Mouse (Mus musculus) heart, embryonic 11.5 days (tissue): ENCODE results near the gene Rassf1. TPM values are rescaled to one million over a fixed set of nuclear protein-coding genes. Genes with fewer than 3 reads are reported as not detected.
"Not testable (repeated sequence)": the region's sequence is repeated elsewhere in the genome, so short reads cannot be mapped to it uniquely, and the experiment has no call there.

Experiments
- ATAC-seq: fragments of 200-750 bp; cut with Nextera tagmentation; replicated peaks from 2 replicates; pipeline ENCODE4 v1.8.0; 2017; ENCODE audit warnings: moderate library complexity; ENCODE audit not compliant: insufficient number of reproducible peaks, low FRiP score, low TSS enrichment
- H3K27ac ChIP-seq: fragments of 300-500 bp; sonication (generic); 2 replicates; pipeline ENCODE4 v1.5.1; 2014; ENCODE audit warnings: mild to moderate bottlenecking, low read depth, low read length
- H3K27me3 ChIP-seq: fragments of 300-500 bp; sonication (generic); 2 replicates; pipeline ENCODE4 v1.6.1; 2014; ENCODE audit warnings: mild to moderate bottlenecking, low read length, mixed read lengths; ENCODE audit not compliant: control insufficient read depth, insufficient read depth
- H3K36me3 ChIP-seq: fragments of 300-500 bp; sonication (generic); 2 replicates; pipeline ENCODE4 v1.6.1; 2014; ENCODE audit warnings: mild to moderate bottlenecking, low read length, moderate library complexity, mixed read lengths; ENCODE audit not compliant: control insufficient read depth, insufficient read depth
- H3K4me1 ChIP-seq: fragments of 300-500 bp; sonication (generic); 2 replicates; pipeline ENCODE4 v1.6.1; 2014; ENCODE audit warnings: low read length; ENCODE audit not compliant: control insufficient read depth, insufficient read depth
- H3K4me2 ChIP-seq: fragments of 300-500 bp; sonication (generic); 2 replicates; pipeline ENCODE4 v1.6.1; 2014; ENCODE audit warnings: mild to moderate bottlenecking, moderate library complexity
- H3K4me3 ChIP-seq: fragments of 300-500 bp; sonication (generic); 2 replicates; pipeline ENCODE4 v1.5.1; 2014; ENCODE audit warnings: low read depth, low read length
- H3K9ac ChIP-seq: fragments of 300-500 bp; sonication (generic); 2 replicates; pipeline ENCODE4 v1.6.1; 2014; ENCODE audit warnings: mild to moderate bottlenecking, low read depth, low read length, moderate library complexity
- H3K9me3 ChIP-seq: fragments of 300-500 bp; sonication (generic); replicated peaks from 2 replicates; pipeline ENCODE4 v1.6.1; 2016; ENCODE audit warnings: low read length; ENCODE audit not compliant: control insufficient read depth
- WGBS: fragments of 180-500 bp; shearing (Covaris S2); extraction: QIAGEN DNeasy Blood & Tissue Kit; methylation state at CpG from one replicate; pipeline ENCODE4 v1.1.7; 2014; ENCODE audit not compliant: insufficient replicate concordance; 5-methylcytosine and 5-hydroxymethylcytosine counted together
- polyA plus RNA-seq: library from polyadenylated mRNA; unstranded; fragments of >200 nt; fragmentation: Nextera tagmentation; extraction: Ambion mirVana; gene quantifications from 2 replicates; pipeline ENCODE4 v1.2.1, GENCODE M21; 2014

Gene Rassf1
- polyA plus RNA-seq, 1 experiment from 2014 or later, result 38.9 TPM

GRCm38 (mm10) chr9:107568331-107569261, 17.2 kb downstream of the Rassf1 start:
- peak; percentile 68 for ATAC-seq
- Histone ChIP-seq H3K27me3 (no peaks in the 10 kb centered on the region), H3K36me3 (peaks cover 22% of the 10 kb centered on the region), H3K9me3 (no peaks in the 10 kb centered on the region), H3K27ac (peak overlapping the region; percentile 86), H3K4me1 (peaks cover 46% of the 10 kb centered on the region), H3K4me2 (peak overlapping the region; percentile 93), H3K9ac (peak overlapping the region; percentile 92), H3K4me3 (peak overlapping the region; percentile 85)
- WGBS, result under 1% methylated on average over 41 of the region's 41 CpGs

- peak; percentile 16 for ATAC-seq
- peak overlapping the region; percentile 86 for H3K27ac ChIP-seq
- no peaks in the 10 kb centered on the region for H3K9me3 ChIP-seq
- H3K4me2 ChIP-seq, result peak overlapping the region; percentile 93
- under 1% methylated on average over 22 of the region's 23 CpGs for WGBS
- peaks cover 39% of the 10 kb centered on the region for H3K4me1 ChIP-seq
- peaks cover 22% of the 10 kb centered on the region for H3K36me3 ChIP-seq
- no peaks in the 10 kb centered on the region for H3K27me3 ChIP-seq
- peak overlapping the region; percentile 92 for H3K9ac ChIP-seq
- H3K4me3 ChIP-seq, result peak overlapping the region; percentile 85
Observed at GRCm38 (mm10) chr9:107569270-107569669, 17.9 kb downstream of the Rassf1 start.

- no peaks in the 10 kb centered on the region for H3K27me3 ChIP-seq
- H3K4me3 ChIP-seq, result peak overlapping the region; percentile 85
- H3K9ac ChIP-seq, result peak overlapping the region; percentile 92
- peak overlapping the region; percentile 93 for H3K4me2 ChIP-seq
- H3K4me1 ChIP-seq, result peaks cover 38% of the 10 kb centered on the region
- peak overlapping the region; percentile 86 for H3K27ac ChIP-seq
- H3K9me3 ChIP-seq, result no peaks in the 10 kb centered on the region
- WGBS, result 53% methylated on average over 13 of the region's 13 CpGs
- ATAC-seq, result no peak
- H3K36me3 ChIP-seq, result peaks cover 20% of the 10 kb centered on the region
Observed at GRCm38 (mm10) chr9:107570016-107570415, 18.7 kb downstream of the Rassf1 start.

DNA sequence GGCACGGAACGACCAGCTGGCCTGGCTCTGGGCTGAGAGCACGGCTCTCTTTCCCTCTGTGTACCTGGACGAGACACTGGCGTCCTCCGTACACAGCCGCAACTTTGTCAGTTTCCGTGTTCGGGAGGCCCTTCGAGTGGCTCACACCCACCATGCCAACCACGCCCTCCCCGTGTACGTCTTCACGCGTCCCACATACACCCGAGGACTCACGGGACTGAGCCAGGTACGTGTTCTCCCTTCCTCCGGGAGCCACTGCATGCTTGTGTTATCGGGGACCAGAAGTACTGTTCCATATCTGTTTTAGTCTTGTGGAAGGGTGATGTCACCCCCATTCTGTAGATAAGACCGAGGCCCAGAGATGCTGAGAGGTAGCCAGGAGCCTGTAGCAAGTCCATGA, 19.5 kb downstream of the Rassf1 start:
- Histone ChIP-seq H3K36me3 (peaks cover 20% of the 10 kb centered on the region), H3K9ac (peak overlapping the region; percentile 92), H3K4me2 (peak overlapping the region; percentile 93), H3K4me1 (peaks cover 38% of the 10 kb centered on the region), H3K4me3 (peak overlapping the region; percentile 85), H3K27me3 (no peaks in the 10 kb centered on the region), H3K27ac (no peak overlapping the region), H3K9me3 (no peaks in the 10 kb centered on the region)
- 60% methylated on average over 21 of the region's 21 CpGs for WGBS
- ATAC-seq, result no peak

GRCm38 (mm10) chr9:107571534-107572326, 20.4 kb downstream of the Rassf1 start:
- WGBS, result 86% methylated on average over 22 of the region's 22 CpGs
- no peak overlapping the region for H3K27ac ChIP-seq
- H3K27me3 ChIP-seq, result no peaks in the 10 kb centered on the region
- peak overlapping the region; percentile 93 for H3K4me2 ChIP-seq
- peaks cover 38% of the 10 kb centered on the region for H3K4me1 ChIP-seq
- no peak for ATAC-seq
- peak overlapping the region; percentile 40; the same call in 1 of the 2 replicates for H3K9ac ChIP-seq
- H3K9me3 ChIP-seq, result no peaks in the 10 kb centered on the region
- peaks cover 20% of the 10 kb centered on the region for H3K36me3 ChIP-seq
- H3K4me3 ChIP-seq, result peak overlapping the region; percentile 85

- no peak for ATAC-seq
- peaks cover 43% of the 10 kb centered on the region for H3K4me1 ChIP-seq
- H3K27ac ChIP-seq, result no peak overlapping the region
- H3K4me2 ChIP-seq, result no peak overlapping the region
- no peak overlapping the region for H3K4me3 ChIP-seq
- H3K27me3 ChIP-seq, result no peaks in the 10 kb centered on the region
- whole genome bisulfite sequencing, result 91% methylated on average over 2 of the region's 2 CpGs
- no peak overlapping the region for H3K9ac ChIP-seq
- no peaks in the 10 kb centered on the region for H3K9me3 ChIP-seq
- peaks cover 20% of the 10 kb centered on the region for H3K36me3 ChIP-seq
Observed at GRCm38 (mm10) chr9:107572327-107572662, 20.9 kb downstream of the Rassf1 start.

DNA sequence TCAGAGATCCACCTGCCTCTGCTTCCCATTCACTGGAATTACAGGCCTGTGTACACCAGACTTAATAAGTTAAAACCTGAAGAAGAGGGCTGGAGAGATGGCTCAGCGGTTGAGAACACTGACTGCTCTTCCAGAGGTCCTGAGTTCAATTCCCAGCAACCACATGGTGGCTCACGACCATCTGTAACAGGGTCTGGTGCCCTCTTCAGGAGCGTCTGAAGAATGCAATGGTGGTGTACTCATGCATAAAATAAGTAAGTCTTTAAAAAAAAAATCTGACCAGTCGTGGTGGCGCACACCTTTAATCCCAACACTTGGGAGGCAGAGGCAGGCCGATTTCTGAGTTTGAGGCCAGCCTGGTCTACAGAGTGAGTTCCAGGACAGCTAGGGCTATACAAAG, 22.4 kb downstream of the Rassf1 start:
- H3K27me3 ChIP-seq, H3K9ac ChIP-seq, H3K9me3 ChIP-seq, H3K4me3 ChIP-seq, H3K4me2 ChIP-seq, H3K27ac ChIP-seq, ATAC-seq: not testable (repeated sequence)
- peaks cover 20% of the 10 kb centered on the region for H3K36me3 ChIP-seq
- H3K4me1 ChIP-seq, result peaks cover 37% of the 10 kb centered on the region
- 82% methylated on average over 6 of the region's 6 CpGs for WGBS

GRCm38 (mm10) chr9:107575579-107576356, 24.4 kb downstream of the Rassf1 start:
- H3K4me3 ChIP-seq, result no peak overlapping the region
- ATAC-seq, result no peak
- no peak overlapping the region for H3K9ac ChIP-seq
- no peaks in the 10 kb centered on the region for H3K9me3 ChIP-seq
- H3K27me3 ChIP-seq, result no peaks in the 10 kb centered on the region
- H3K4me1 ChIP-seq, result peaks cover 25% of the 10 kb centered on the region
- WGBS, result 79% methylated on average over 14 of the region's 14 CpGs
- no peak overlapping the region for H3K27ac ChIP-seq
- H3K4me2 ChIP-seq, result no peak overlapping the region; the same call in 1 of the 2 replicates
- peaks cover 14% of the 10 kb centered on the region for H3K36me3 ChIP-seq
